Mouse (Mus musculus) erythroblast, embryonic 14.5 days (primary cell): ENCODE results near the gene Atp6v1a. TPM values are rescaled to one million over a fixed set of nuclear protein-coding genes. Genes with fewer than 3 reads are reported as not detected.

Source experiments
- H3K27me3 ChIP-seq: 2 replicates; pipeline ENCODE4 v1.6.1; 2012; ENCODE audit warnings: inconsistent platforms; ENCODE audit not compliant: control insufficient read depth
- H3K36me3 ChIP-seq: 2 replicates; pipeline ENCODE4 v1.6.1; 2012; ENCODE audit warnings: mild to moderate bottlenecking, inconsistent platforms; ENCODE audit not compliant: control insufficient read depth
- H3K4me1 ChIP-seq: 2 replicates; pipeline ENCODE4 v1.6.1; 2012; ENCODE audit warnings: inconsistent platforms; ENCODE audit not compliant: control insufficient read depth
- H3K4me3 ChIP-seq: replicated peaks from 2 replicates; pipeline ENCODE3; 2012; ENCODE audit warnings: moderate library complexity, mild to moderate bottlenecking, inconsistent platforms
- H3K9me3 ChIP-seq: 2 replicates; pipeline ENCODE4 v1.6.1; 2012; ENCODE audit warnings: low read length, inconsistent platforms, mixed read lengths; ENCODE audit not compliant: control insufficient read depth
- GATA1 ChIP-seq: IDR thresholded peaks from 2 replicates; pipeline ENCODE4 v1.6.1; 2012; ENCODE audit warnings: low read length, inconsistent platforms, mixed read lengths
- TAL1 ChIP-seq: IDR thresholded peaks from 3 replicates; pipeline ENCODE4 v1.6.1; 2012; ENCODE audit warnings: low read length, inconsistent platforms, mixed read lengths
- polyA plus RNA-seq: library from polyadenylated mRNA; stranded (reverse); fragments of >175 nt; gene quantifications from 2 replicates; pipeline ENCODE4 v1.2.3, GENCODE M21; 2012

Atp6v1a gene
- polyA plus RNA-seq, 1 experiment = 0.06 TPM

- TF ChIP-seq TAL1 = no peak
- TF ChIP-seq GATA1 = no peak
- Histone ChIP-seq H3K36me3 (peaks cover 4% of the 10 kb centered on the region), H3K27me3 (no peaks in the 10 kb centered on the region), H3K4me1 (peaks cover 57% of the 10 kb centered on the region), H3K4me3 (peak within 1 kb of the TSS; percentile 73), H3K9me3 (no peaks in the 10 kb centered on the region)
Measured at GRCm38 (mm10) chr16:44173155-44173941, 33.8 kb upstream of the Atp6v1a start, which contains the start of gene Usf3. Usf3 (plus strand) TSS chr16:44173246.

DNA sequence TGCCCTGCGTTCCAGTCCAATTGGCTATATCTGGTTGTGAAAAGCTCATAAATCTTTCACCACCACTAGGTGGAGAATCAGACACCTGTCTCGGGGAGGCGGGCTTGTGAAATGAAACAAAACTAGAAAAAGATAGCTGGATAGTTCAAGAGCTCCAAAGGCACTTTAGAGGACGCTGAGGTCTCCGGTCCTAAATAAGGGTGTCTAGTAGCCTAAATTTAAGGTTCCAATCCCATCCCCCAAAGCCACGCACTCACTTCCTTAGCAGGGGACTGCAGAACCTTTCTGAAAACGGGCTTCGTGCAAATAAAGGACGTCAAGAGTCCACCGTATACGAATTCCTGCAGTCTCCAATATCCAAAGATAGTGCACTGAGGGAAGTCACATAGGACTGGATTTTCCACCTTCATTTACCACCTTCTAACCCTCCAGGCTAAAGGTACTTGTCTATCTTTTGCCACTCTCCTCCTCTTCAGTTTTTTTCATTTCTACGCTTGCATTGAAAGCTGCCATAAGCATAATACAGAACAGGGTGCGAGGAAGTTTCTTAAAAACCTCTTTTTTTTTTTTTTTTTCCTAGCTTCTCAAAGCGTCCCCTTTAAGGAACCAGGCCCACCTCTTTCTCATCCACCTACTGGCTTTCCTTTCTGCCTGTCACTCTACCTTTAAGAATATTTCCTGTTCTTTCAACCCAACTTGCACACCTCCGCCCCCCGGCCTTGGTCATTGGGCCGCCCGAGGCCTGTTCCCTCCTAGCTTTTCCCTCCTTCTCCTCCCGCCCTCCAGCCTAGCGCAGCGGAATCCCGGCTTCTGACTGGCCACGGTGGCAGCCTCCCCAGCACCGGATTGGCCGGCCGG, 33.0 kb upstream of the Atp6v1a start:
- H3K27me3 ChIP-seq = no peaks in the 10 kb centered on the region
- no peaks in the 10 kb centered on the region for H3K9me3 ChIP-seq
- no peak for TF ChIP-seq TAL1
- TF ChIP-seq GATA1 = no peak
- peaks cover 3% of the 10 kb centered on the region; the same call in 1 of the 2 replicates for H3K36me3 ChIP-seq
- peak overlapping the region; percentile 73 for H3K4me3 ChIP-seq
- H3K4me1 ChIP-seq = peaks cover 49% of the 10 kb centered on the region

GRCm38 (mm10) chr16:44168990-44169389, 29.5 kb upstream of the Atp6v1a start:
- TF ChIP-seq TAL1 = no peak
- TF ChIP-seq GATA1 = no peak
- H3K27me3 ChIP-seq = no peaks in the 10 kb centered on the region
- no peaks in the 10 kb centered on the region for H3K36me3 ChIP-seq
- H3K4me3 ChIP-seq = no peak overlapping the region
- no peaks in the 10 kb centered on the region for H3K9me3 ChIP-seq
- H3K4me1 ChIP-seq = peaks cover 14% of the 10 kb centered on the region

DNA sequence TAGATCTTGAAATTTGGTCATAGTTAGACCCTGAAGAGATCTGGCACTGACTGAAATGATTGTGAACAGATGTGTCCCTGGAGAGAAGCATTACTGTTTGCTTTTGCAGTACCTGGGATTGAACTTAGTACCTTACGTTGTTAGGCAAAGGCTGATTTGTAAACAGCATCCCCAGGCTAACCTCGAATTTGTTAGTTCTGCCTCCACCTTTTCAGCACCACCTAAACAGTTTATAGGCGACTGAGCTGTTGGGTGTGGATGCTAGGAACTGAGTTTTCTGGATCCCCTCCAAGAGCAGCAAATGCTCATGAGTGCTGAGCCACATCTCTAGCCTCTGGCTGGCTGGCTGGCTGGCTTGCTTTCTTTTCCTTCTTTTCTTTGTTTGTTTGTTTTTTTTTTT, 25.7 kb upstream of the Atp6v1a start:
- TF ChIP-seq TAL1 (no peak), GATA1 (no peak)
- no peak overlapping the region for H3K4me3 ChIP-seq
- H3K36me3 ChIP-seq = peaks cover 16% of the 10 kb centered on the region
- H3K27me3 ChIP-seq = no peaks in the 10 kb centered on the region
- no peaks in the 10 kb centered on the region for H3K4me1 ChIP-seq
- no peaks in the 10 kb centered on the region for H3K9me3 ChIP-seq

DNA sequence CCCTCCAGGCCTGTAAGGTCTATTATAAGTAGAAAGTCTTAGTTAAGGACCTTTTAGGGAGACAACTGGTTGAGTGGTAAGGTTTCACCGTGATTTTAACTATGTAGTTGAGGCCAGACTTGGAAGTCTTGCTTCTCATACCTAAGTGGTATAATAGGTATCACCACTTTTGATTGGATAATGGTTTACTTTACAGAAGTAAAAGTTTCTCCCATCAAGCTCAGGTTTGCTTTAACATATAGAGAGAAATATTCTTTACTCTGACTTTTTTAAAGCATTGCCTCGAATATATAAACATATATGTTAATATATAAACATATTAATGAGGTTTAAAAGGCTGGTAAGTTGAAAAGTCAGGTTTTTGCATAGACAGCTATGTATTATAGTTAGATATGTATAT, 24.3 kb upstream of the Atp6v1a start:
- Histone ChIP-seq H3K9me3 (no peaks in the 10 kb centered on the region), H3K27me3 (no peaks in the 10 kb centered on the region), H3K4me1 (peaks cover 3% of the 10 kb centered on the region), H3K36me3 (peaks cover 30% of the 10 kb centered on the region), H3K4me3 (no peak overlapping the region)
- TF ChIP-seq TAL1 = no peak
- no peak for TF ChIP-seq GATA1

DNA sequence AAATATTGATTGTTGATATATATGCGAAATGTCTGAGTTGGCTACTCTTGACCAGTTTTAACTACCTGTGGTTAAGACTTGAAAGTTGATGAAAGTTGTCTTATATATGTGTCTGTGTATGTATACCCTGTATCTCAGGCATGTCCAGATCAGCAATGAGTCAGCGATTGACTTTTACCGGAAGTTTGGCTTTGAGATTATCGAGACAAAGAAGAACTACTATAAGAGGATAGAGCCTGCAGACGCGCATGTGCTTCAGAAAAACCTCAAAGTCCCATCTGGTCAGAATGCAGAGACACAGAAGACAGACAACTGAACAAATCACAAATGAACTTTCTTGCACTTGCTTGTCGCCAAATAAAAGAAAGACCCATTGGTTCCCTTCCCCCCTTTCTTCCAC, 19.8 kb upstream of the Atp6v1a start:
- H3K36me3 ChIP-seq = peaks cover 59% of the 10 kb centered on the region
- no peaks in the 10 kb centered on the region for H3K9me3 ChIP-seq
- TF ChIP-seq TAL1 = no peak
- no peak for TF ChIP-seq GATA1
- H3K4me1 ChIP-seq = peaks cover 6% of the 10 kb centered on the region
- no peaks in the 10 kb centered on the region for H3K27me3 ChIP-seq
- no peak overlapping the region for H3K4me3 ChIP-seq

DNA sequence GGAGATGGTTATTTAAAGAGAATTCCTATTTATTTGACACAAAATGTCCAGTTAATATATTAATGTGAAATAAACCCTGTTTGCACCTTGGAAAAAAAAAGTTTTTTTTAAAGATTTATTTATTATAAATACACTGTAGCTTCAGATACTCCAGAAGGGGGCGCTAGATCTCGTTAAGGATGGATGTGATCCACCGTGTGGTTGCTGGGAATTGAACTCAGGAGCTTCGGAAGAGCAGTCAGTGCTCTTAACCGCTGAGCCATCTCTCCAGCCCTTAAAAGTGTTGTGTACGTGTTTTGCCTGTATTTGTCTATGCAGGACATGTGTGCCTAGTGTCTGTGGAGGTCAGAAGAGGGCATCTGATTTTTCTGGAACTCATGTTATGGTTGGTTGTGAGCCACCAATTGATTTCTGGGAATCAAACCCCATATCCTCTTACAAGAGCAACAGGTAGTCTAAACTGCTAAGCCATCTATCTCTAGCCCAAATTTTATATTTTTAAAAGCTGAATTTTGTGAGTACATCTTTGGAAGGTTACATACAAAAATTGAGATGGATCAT, 15.1 kb upstream of the Atp6v1a start:
- no peak for TF ChIP-seq TAL1
- no peak for TF ChIP-seq GATA1
- no peaks in the 10 kb centered on the region for H3K9me3 ChIP-seq
- H3K4me1 ChIP-seq = peaks cover 6% of the 10 kb centered on the region
- H3K36me3 ChIP-seq = peaks cover 37% of the 10 kb centered on the region
- no peaks in the 10 kb centered on the region for H3K27me3 ChIP-seq
- H3K4me3 ChIP-seq = no peak overlapping the region

DNA sequence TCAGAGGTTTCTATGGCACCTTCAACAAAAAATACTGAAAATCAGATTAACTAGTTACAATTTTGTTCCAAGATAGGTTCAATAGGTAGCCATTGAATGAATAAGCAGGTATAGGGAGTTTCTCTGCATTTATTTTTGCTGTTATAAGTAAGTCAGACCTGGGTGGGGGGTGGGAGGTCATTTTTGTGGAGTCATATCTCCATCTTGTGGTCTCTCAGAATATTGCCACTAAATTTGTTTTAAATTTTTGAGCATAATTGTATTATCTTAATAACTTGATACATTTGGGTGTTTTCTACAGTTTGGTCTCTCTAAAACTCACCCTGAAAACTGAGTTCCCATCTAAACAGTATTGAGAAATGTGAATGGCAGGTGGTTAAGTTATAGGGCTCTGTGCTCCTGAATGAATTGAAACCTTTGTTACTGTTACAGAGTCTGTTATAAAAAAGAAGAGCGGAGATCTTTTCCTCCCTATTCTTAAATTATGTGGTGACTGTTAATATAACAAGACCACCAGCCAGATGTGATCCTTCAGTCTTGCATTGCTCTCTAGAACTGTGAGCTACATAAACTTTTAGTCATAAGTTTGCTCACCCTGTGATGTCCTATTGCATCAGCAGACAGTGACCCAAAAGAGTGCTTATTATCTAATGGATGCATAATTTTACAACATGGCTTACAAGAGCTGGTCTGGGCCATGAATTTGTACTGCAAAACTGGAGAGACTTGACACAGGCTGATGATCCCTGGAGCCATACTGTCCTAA, 9.7 kb upstream of the Atp6v1a start:
- TF ChIP-seq TAL1 (no peak), GATA1 (no peak)
- H3K27me3 ChIP-seq = no peaks in the 10 kb centered on the region
- no peak overlapping the region for H3K4me3 ChIP-seq
- peaks cover 3% of the 10 kb centered on the region; the same call in 1 of the 2 replicates for H3K36me3 ChIP-seq
- no peaks in the 10 kb centered on the region for H3K9me3 ChIP-seq
- H3K4me1 ChIP-seq = peaks cover 6% of the 10 kb centered on the region
